Mouse (Mus musculus) left cerebral cortex, adult 6 months (tissue): ENCODE measurements around the gene Pdhb. TPM values are rescaled to one million over a fixed set of nuclear protein-coding genes. Genes with fewer than 3 reads are reported as not detected.

Source experiments
- long read RNA-seq, 2 experiments: library from polyadenylated mRNA; unstranded; transcript quantifications; one replicate each; pipeline ENCODE4 v2.0.0; 2019 to 2020
- polyA plus RNA-seq: library from polyadenylated mRNA; unstranded; fragments of <200 nt; fragmentation: Nextera tagmentation; gene quantifications from 2 replicates; pipeline ENCODE4 v1.2.3, GENCODE M21; 2021

Pdhb gene
- polyA plus RNA-seq: 166 and 172 TPM in 2 replicates
- long read RNA-seq, experiment 1, transcript Pdhb-206 (1 exons, 2,377 nt): minor isoform, 8 of 486 reads
- long read RNA-seq, experiment 1, transcript Pdhb-201 (10 exons, 1,513 nt): major isoform, 416 of 486 reads
- long read RNA-seq, experiment 1, partial matches to known transcripts: 35 of 486 reads
- long read RNA-seq, experiment 1, other reads (novel, unspliced or antisense): 23 of 486 reads
- long read RNA-seq, experiment 2, transcript Pdhb-207 (2 exons, 620 nt): minor isoform, 5 of 148 reads
- long read RNA-seq, experiment 2, transcript Pdhb-201 (10 exons, 1,513 nt): major isoform, 112 of 148 reads
- long read RNA-seq, experiment 2, partial matches to known transcripts: 25 of 148 reads
- long read RNA-seq, experiment 2, other reads (novel, unspliced or antisense): 5 of 148 reads

GRCm38 (mm10) chr14:8172507-8173410, at the start of gene Pdhb:
TSS of gene Pdhb (minus strand) at chr14:8173025.

GRCm38 (mm10) chr14:8213803-8214224, 41.0 kb upstream of the Pdhb start, which contains the start of gene Kctd6:
TSS of gene Kctd6 (plus strand) at chr14:8214140.

Other genes starting within 250 kb of the Pdhb start
- not detected in 2 replicates for gene Gm45521, start 215.7 kb downstream of the Pdhb start, polyA plus RNA-seq
- gene Dnase1l3, start 178.5 kb downstream of the Pdhb start, polyA plus RNA-seq: 0.13 and 0.20 TPM in 2 replicates
- gene Abhd6, start 170.1 kb downstream of the Pdhb start, polyA plus RNA-seq: 79.0 and 99.0 TPM in 2 replicates
- gene Rpp14, start 92.7 kb downstream of the Pdhb start, polyA plus RNA-seq: 30.9 and 39.3 TPM in 2 replicates
- 14.6 and 19.8 TPM in 2 replicates for gene Pxk, start 74.8 kb downstream of the Pdhb start, polyA plus RNA-seq
- gene Kctd6, start 41.1 kb upstream of the Pdhb start, polyA plus RNA-seq: 15.6 and 43.4 TPM in 2 replicates
- not detected in 2 replicates for gene Acox2, start 86.3 kb upstream of the Pdhb start, polyA plus RNA-seq
- 34.4 and 79.8 TPM in 2 replicates for gene Fam107a, start 145.0 kb upstream of the Pdhb start, polyA plus RNA-seq
- not detected in 2 replicates for gene Oit1, start 205.7 kb upstream of the Pdhb start, polyA plus RNA-seq